Mouse (Mus musculus) intestine, embryonic 14.5 days (tissue): ENCODE results near the gene Rhbdl2. TPM values are rescaled to one million over a fixed set of nuclear protein-coding genes. Genes with fewer than 3 reads are reported as not detected.

Source experiments
- ATAC-seq: fragments of 200-750 bp; cut with Nextera tagmentation; replicated peaks from 2 replicates; pipeline ENCODE4 v1.8.0; 2017; ENCODE audit warnings: low read depth, moderate number of reproducible peaks, moderate TSS enrichment, moderate library complexity; ENCODE audit not compliant: low FRiP score, low TSS enrichment
- DNase-seq: peaks from one replicate; pipeline ENCODE4 v3.0.0-alpha.2; 2018; ENCODE audit warnings: low spot score
- H3K27ac ChIP-seq: fragments of 300-500 bp; sonication (generic); 2 replicates; pipeline ENCODE4 v1.5.1; 2014; ENCODE audit warnings: low read depth, mild to moderate bottlenecking, control low read depth
- H3K27me3 ChIP-seq: fragments of 300-500 bp; sonication (generic); replicated peaks from 2 replicates; pipeline ENCODE4 v1.6.1; 2014; ENCODE audit warnings: low read length, control low read depth; ENCODE audit not compliant: control insufficient read depth, insufficient read depth
- H3K36me3 ChIP-seq: fragments of 300-500 bp; sonication (generic); 2 replicates; pipeline ENCODE4 v1.6.1; 2014; ENCODE audit warnings: low read length, control low read depth; ENCODE audit not compliant: control insufficient read depth, insufficient read depth
- H3K4me1 ChIP-seq: fragments of 300-500 bp; sonication (generic); replicated peaks from 2 replicates; pipeline ENCODE4 v1.6.1; 2014; ENCODE audit warnings: low read length, control low read depth, mixed read lengths; ENCODE audit not compliant: control insufficient read depth, insufficient read depth
- H3K4me2 ChIP-seq: fragments of 300-500 bp; sonication (generic); 2 replicates; pipeline ENCODE4 v1.6.1; 2014; ENCODE audit warnings: low read length
- H3K4me3 ChIP-seq: fragments of 300-500 bp; sonication (generic); 2 replicates; pipeline ENCODE4 v1.5.1; 2014; ENCODE audit warnings: low read depth, low read length, control low read depth, mixed read lengths
- H3K9ac ChIP-seq: fragments of 300-500 bp; sonication (generic); 2 replicates; pipeline ENCODE4 v1.6.1; 2014; ENCODE audit warnings: mild to moderate bottlenecking, low read length
- H3K9me3 ChIP-seq: fragments of 300-500 bp; sonication (generic); 2 replicates; pipeline ENCODE4 v1.6.1; 2016; ENCODE audit warnings: low read length, control low read depth; ENCODE audit not compliant: control insufficient read depth
- whole genome bisulfite sequencing: fragments of 180-500 bp; shearing (Covaris S2); extraction: QIAGEN DNeasy Blood & Tissue Kit; methylation state at CpG from one replicate; pipeline ENCODE4 v1.1.7; 2014; 5-methylcytosine and 5-hydroxymethylcytosine counted together
- polyA plus RNA-seq: library from polyadenylated mRNA; unstranded; fragments of >200 nt; fragmentation: Nextera tagmentation; extraction: Ambion mirVana; gene quantifications from 2 replicates; pipeline ENCODE4 v1.2.1, GENCODE M21; 2014

Gene Rhbdl2
- polyA plus RNA-seq, 1 experiment from 2014 or later, result 1.4 TPM

- H3K4me1 ChIP-seq, result peaks cover 10% of the 10 kb centered on the region
- H3K4me2 ChIP-seq, result peak overlapping the region; percentile 73
- peaks cover 3% of the 10 kb centered on the region; the same call in 1 of the 2 replicates for H3K36me3 ChIP-seq
- peak overlapping the region; percentile 71 for H3K9ac ChIP-seq
- H3K9me3 ChIP-seq, result no peaks in the 10 kb centered on the region
- no peak overlapping the region for H3K27ac ChIP-seq
- 2% methylated on average over 8 of the region's 8 CpGs for WGBS
- H3K4me3 ChIP-seq, result peak overlapping the region; percentile 83
- no peak for ATAC-seq
- no peaks in the 10 kb centered on the region for H3K27me3 ChIP-seq
- DNase-seq, result peak; percentile 55
Measured at GRCm38 (mm10) chr4:123750707-123751312, 36.9 kb upstream of the Rhbdl2 start.

GRCm38 (mm10) chr4:123758306-123758705 lies 29.4 kb upstream of the Rhbdl2 start:
- WGBS, result 47% methylated on average over 4 of the region's 4 CpGs
- H3K27ac ChIP-seq, result no peak overlapping the region
- ATAC-seq (no peak), DNase-seq (no peak)
- H3K9ac ChIP-seq, result no peak overlapping the region
- H3K4me2 ChIP-seq, result no peak overlapping the region
- no peaks in the 10 kb centered on the region for H3K36me3 ChIP-seq
- H3K4me3 ChIP-seq, result no peak overlapping the region
- H3K27me3 ChIP-seq, result no peaks in the 10 kb centered on the region
- no peaks in the 10 kb centered on the region for H3K4me1 ChIP-seq
- H3K9me3 ChIP-seq, result no peaks in the 10 kb centered on the region

GRCm38 (mm10) chr4:123765071-123765470 lies 22.6 kb upstream of the Rhbdl2 start:
- no peaks in the 10 kb centered on the region for H3K9me3 ChIP-seq
- no peaks in the 10 kb centered on the region for H3K4me1 ChIP-seq
- no peak overlapping the region for H3K9ac ChIP-seq
- no peak overlapping the region for H3K4me2 ChIP-seq
- 63% methylated on average over 6 of the region's 6 CpGs for WGBS
- H3K27me3 ChIP-seq, result no peaks in the 10 kb centered on the region
- no peak for DNase-seq
- no peaks in the 10 kb centered on the region for H3K36me3 ChIP-seq
- H3K4me3 ChIP-seq, result no peak overlapping the region
- no peak for ATAC-seq
- no peak overlapping the region for H3K27ac ChIP-seq

- no peak overlapping the region for H3K4me2 ChIP-seq
- H3K4me3 ChIP-seq, result no peak overlapping the region
- no peak overlapping the region for H3K27ac ChIP-seq
- H3K27me3 ChIP-seq, result no peaks in the 10 kb centered on the region
- WGBS, result 66% methylated on average over 3 of the region's 3 CpGs
- no peaks in the 10 kb centered on the region for H3K36me3 ChIP-seq
- no peak for ATAC-seq
- H3K9ac ChIP-seq, result no peak overlapping the region
- H3K4me1 ChIP-seq, result no peaks in the 10 kb centered on the region
- no peak for DNase-seq
- H3K9me3 ChIP-seq, result no peaks in the 10 kb centered on the region
Measured at GRCm38 (mm10) chr4:123767807-123768206, 19.9 kb upstream of the Rhbdl2 start.

GRCm38 (mm10) chr4:123768234-123768633 lies 19.4 kb upstream of the Rhbdl2 start:
- H3K4me3 ChIP-seq, result no peak overlapping the region
- 70% methylated on average over 4 of the region's 4 CpGs for WGBS

GRCm38 (mm10) chr4:123792666-123793065 lies 5.0 kb downstream of the Rhbdl2 start:
- no peaks in the 10 kb centered on the region for H3K36me3 ChIP-seq
- H3K27ac ChIP-seq, result no peak overlapping the region
- no peak overlapping the region for H3K4me2 ChIP-seq
- ATAC-seq (no peak), DNase-seq (no peak)
- no peaks in the 10 kb centered on the region for H3K9me3 ChIP-seq
- no peak overlapping the region for H3K4me3 ChIP-seq
- H3K4me1 ChIP-seq, result peaks cover 8% of the 10 kb centered on the region; the same call in 1 of the 2 replicates
- H3K9ac ChIP-seq, result no peak overlapping the region
- H3K27me3 ChIP-seq, result no peaks in the 10 kb centered on the region
- WGBS, result 72% methylated on average over 2 of the region's 2 CpGs

More at GRCm38 (mm10) chr4:123768234-123768633, 19.4 kb upstream of the Rhbdl2 start:
- no peak overlapping the region for H3K27ac ChIP-seq
- H3K27me3 ChIP-seq, result no peaks in the 10 kb centered on the region
- ATAC-seq (no peak), DNase-seq (no peak)
- no peaks in the 10 kb centered on the region for H3K4me1 ChIP-seq
- no peaks in the 10 kb centered on the region for H3K9me3 ChIP-seq
- H3K9ac ChIP-seq, result no peak overlapping the region
- no peak overlapping the region for H3K4me2 ChIP-seq
- H3K36me3 ChIP-seq, result no peaks in the 10 kb centered on the region

GRCm38 (mm10) chr4:123793136-123793535 lies 5.5 kb downstream of the Rhbdl2 start:
- DNase-seq, result no peak
- H3K4me1 ChIP-seq, result peaks cover 3% of the 10 kb centered on the region; the same call in 1 of the 2 replicates
- ATAC-seq, result no peak
- no peak overlapping the region for H3K9ac ChIP-seq
- H3K27ac ChIP-seq, result no peak overlapping the region
- H3K36me3 ChIP-seq, result no peaks in the 10 kb centered on the region
- no peaks in the 10 kb centered on the region for H3K9me3 ChIP-seq
- 94% methylated on average over 6 of the region's 6 CpGs for WGBS
- H3K4me3 ChIP-seq, result no peak overlapping the region
- H3K27me3 ChIP-seq, result no peaks in the 10 kb centered on the region
- H3K4me2 ChIP-seq, result no peak overlapping the region

- no peaks in the 10 kb centered on the region for H3K36me3 ChIP-seq
- H3K4me2 ChIP-seq, result no peak overlapping the region
- no peak for ATAC-seq
- no peak overlapping the region for H3K4me3 ChIP-seq
- 66% methylated on average over 2 of the region's 2 CpGs for WGBS
- no peak overlapping the region for H3K27ac ChIP-seq
- no peak overlapping the region for H3K9ac ChIP-seq
- DNase-seq, result no peak
- no peaks in the 10 kb centered on the region for H3K9me3 ChIP-seq
- no peaks in the 10 kb centered on the region for H3K27me3 ChIP-seq
- H3K4me1 ChIP-seq, result no peaks in the 10 kb centered on the region
Measured at GRCm38 (mm10) chr4:123795057-123795456, 7.4 kb downstream of the Rhbdl2 start.

- DNase-seq, result no peak
- Histone ChIP-seq H3K4me3 (no peak overlapping the region), H3K4me2 (no peak overlapping the region), H3K9ac (no peak overlapping the region), H3K27ac (no peak overlapping the region), H3K9me3 (no peaks in the 10 kb centered on the region), H3K36me3 (no peaks in the 10 kb centered on the region), H3K4me1 (no peaks in the 10 kb centered on the region), H3K27me3 (no peaks in the 10 kb centered on the region)
- 87% methylated on average over 3 of the region's 3 CpGs for WGBS
- no peak for ATAC-seq
Measured at GRCm38 (mm10) chr4:123797403-123797802, 9.7 kb downstream of the Rhbdl2 start.
